Mouse (Mus musculus) induced T-regulatory cell, adult 2 months (primary cell): ENCODE measurements around the gene Stfa2.
"Not testable (repeated sequence)": the region's sequence is repeated elsewhere in the genome, so short reads cannot be mapped to it uniquely, and the experiment has no call there.

Experiments
- DNase-seq: peaks from one replicate; pipeline ENCODE4 v3.0.0-alpha.2; 2012; ENCODE audit warnings: low read depth

Stfa2 gene

DNA sequence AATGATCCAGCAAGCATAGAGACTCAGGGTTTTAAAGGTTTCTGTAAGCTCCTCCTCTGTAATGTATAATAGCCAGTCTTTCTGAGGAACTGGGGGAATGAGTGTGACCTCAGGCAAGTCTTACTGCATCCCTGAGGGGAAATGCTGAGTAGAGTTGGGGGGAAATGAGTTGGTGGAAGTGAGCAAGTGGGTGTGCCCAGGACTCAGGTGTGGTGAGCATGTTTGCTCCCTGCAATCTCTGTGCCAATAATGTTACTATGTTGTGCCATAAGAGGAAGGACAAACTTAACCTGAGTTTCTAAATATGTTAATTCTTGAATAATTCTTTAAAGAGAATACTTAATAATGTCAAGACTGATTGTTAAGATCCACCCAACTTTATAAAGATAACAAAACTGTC lies at the start of gene Stfa2:
Stfa2 (minus strand) TSS at position 101 of the 400 bp plus-strand sequence.
- no peak for DNase-seq

DNA sequence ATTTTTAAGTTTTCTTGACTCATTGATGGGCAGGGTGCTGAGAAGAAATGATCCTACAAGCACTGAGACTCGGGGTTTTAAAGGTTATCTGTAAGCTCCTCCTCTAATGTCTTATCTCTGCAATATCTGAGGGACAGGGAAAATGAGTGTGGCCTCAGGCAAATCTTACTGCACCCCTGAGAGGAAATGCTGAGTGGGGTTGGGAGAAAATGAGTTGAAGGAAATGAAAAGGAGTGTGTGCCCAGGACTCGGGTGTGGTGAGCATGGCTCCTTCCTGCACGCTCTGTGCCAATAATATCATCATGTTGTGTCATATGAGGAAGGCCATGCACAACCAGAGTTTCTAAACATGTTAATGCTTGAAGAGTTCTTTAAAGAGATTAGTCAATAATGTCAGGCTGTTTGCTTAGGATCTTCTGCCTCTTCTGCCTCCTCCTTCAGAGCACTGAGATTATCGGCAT lies 47.1 kb upstream of the Stfa2 start, which contains the start of gene Stfa3:
Stfa3 (minus strand) TSS at position 51 of the 461 bp plus-strand sequence.
- DNase-seq: no peak

DNA sequence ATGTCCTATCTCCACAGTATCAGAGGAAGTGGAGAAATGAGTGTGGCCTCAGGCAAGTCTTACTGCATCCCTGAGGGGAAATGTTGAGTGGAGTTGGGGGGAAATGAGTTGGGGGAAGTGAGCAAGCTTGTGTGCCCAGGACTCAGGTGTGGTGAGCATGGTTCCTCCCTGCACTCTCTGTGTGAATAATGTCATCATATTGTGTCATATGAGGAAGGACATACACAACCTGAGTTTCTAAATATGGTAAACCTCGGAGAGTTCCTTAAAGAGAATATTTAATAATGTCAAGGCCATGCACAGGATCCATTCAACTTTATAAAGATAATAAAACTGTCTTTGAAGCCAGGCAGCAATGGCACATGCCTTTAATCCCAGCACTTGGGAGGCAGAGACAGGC lies 12.7 kb upstream of the Stfa2 start:
- DNase-seq: not testable (repeated sequence)

DNA sequence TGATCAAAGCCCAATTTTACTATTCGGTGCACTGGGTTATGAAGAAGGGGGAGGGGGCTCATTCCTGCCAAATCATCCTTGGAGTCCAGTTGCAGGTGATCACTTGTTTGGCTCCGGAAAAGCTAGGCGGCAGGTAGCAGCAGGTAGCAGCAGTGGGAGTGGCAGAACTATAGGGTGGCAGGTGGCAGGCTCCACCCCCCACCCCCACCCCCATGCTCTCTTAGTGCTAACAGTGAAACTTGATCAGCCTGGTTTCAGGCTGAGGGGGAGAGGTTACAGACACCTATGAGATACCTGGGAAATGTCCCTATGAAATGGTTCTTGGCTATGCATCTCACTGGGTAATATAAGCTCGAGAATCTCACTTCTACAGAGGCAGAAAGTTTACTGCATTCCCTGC lies 19.2 kb downstream of the Stfa2 start:
- DNase-seq: no peak

DNA sequence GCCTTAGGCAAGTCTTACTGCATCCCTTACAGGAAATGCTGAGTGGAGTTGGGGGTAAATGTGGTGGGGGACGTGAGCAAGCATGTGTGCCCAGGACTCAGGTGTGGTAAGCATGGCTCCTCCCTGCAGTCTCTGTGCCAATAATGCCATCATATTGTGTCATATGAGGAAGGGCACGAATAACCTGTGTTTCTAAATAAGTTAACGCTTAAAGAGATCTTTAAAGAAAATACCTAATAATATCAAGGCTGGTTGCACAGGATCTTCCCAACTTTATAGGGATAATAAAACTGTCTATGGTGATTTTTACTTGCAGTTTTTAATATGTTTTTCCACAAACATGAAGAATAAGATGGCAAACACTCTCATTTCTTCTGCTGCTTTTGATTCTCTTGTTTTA lies 40.6 kb downstream of the Stfa2 start, which contains the start of gene BC100530:
BC100530 (minus strand) TSS at position 101 of the 400 bp plus-strand sequence.
- DNase-seq: not testable (repeated sequence)
